ENCODE assay signal across 8 mouse cellular contexts in genomic region chr12:80643693-80644505, GRCm38 (mm10). TPM values are rescaled to one million over a fixed set of nuclear protein-coding genes. Genes with fewer than 3 reads are reported as not detected.
DNase-seq lines count a peak whose midpoint lies in the region; ATAC-seq lines count a peak whose summit lies in the region.

Gene Slc39a9, plus strand, starts transcription at chr12:80643883.
Gene Erh, minus strand, starts transcription at chr12:80644341.

- under 1% methylated on average over 50 of the region's 50 CpGs for WGBS in hindbrain, embryonic 12.5 days

- no peaks in the 10 kb centered on the region for H3K9me3 ChIP-seq in hindbrain, embryonic 12.5 days (replicated peaks)

- no peaks in the 10 kb centered on the region for H3K27me3 ChIP-seq in hindbrain, embryonic 12.5 days

- ATAC-seq in hindbrain, embryonic 12.5 days (ENCODE audit: low FRiP score): peak; percentile 97

- H3K27ac ChIP-seq in hindbrain, embryonic 12.5 days: peak within 1 kb of the TSS; percentile 88

- peak within 1 kb of the TSS; percentile 93 for H3K4me3 ChIP-seq in hindbrain, embryonic 12.5 days

- DNase-seq in NIH3T3 (ENCODE audit: low read depth): peak; percentile 96
- peak; percentile 94 to 96 for DNase-seq in cerebellum, postnatal 10 days
- peak; percentile 89 to 92 for DNase-seq in frontal cortex, postnatal 10 days (ENCODE audit: low spot score in 2 of 2)
- DNase-seq in layer of hippocampus, postnatal 14 days (ENCODE audit: low spot score in 2 of 2): peak; percentile 94 to 95
- peak; percentile 93 for DNase-seq in lung, postnatal 14 days
- DNase-seq in retina, adult 2 months (ENCODE audit: low read depth, low spot score): peak; percentile 92
- DNase-seq in thymus, postnatal 36 days: peak; percentile 92 to 93

- peaks cover 26% of the 10 kb centered on the region for H3K36me3 ChIP-seq in hindbrain, embryonic 12.5 days

- peak within 1 kb of the TSS; percentile 96 for H3K9ac ChIP-seq in hindbrain, embryonic 12.5 days

- H3K4me1 ChIP-seq in hindbrain, embryonic 12.5 days: peaks cover 31% of the 10 kb centered on the region

- peak within 1 kb of the TSS; percentile 88 for H3K4me2 ChIP-seq in hindbrain, embryonic 12.5 days (replicated peaks)

RNA-seq across cellular contexts. Expression of gene Slc39a9, which starts in this region (rescaled TPM):
- polyA plus RNA-seq in hindbrain, embryonic 12.5 days (2016; fragmentation: Nextera tagmentation; extraction: Ambion mirVana): 29.0 and 30.1 TPM in 2 replicates
- total RNA-seq in layer of hippocampus, postnatal 14 days (2021): 10 to 100 TPM; 41.2 to 42.7 TPM

RNA-seq across cellular contexts. Expression of gene Erh, which starts in this region (rescaled TPM):
- 259 and 299 TPM in 2 replicates for polyA plus RNA-seq in hindbrain, embryonic 12.5 days (2016; fragmentation: Nextera tagmentation; extraction: Ambion mirVana)
- 10 to 100 TPM; 56.8 to 57.5 TPM for total RNA-seq in layer of hippocampus, postnatal 14 days (2021)

Comparison
In these comparisons a context has a peak if more than half of its experiments do, and no peak if none do; other contexts are left out.
1. Peak in every context shown above with its lines: DNase-seq, ATAC-seq, H3K4me3 ChIP-seq and H3K27ac ChIP-seq.